Mouse (Mus musculus): ENCODE results near the gene Mecom.

DNA sequence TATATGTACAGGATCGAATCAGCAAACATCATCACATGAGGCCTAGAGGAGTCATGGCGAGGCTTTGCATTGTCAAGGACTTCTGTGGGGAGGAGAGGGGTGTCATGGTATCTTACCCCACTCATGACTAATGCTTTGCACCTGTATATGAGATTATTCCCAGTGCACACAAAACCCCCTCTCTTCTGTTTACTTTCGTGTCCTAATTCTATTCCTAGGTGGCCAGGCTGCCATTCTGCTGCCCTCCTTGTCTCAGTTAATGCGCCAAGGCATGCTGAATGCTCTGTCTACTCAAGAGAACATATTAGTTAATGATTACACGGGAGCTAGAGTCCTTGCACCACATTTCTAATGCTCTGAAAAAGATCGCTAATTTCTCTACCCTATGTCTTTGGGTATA lies 412.0 kb downstream of the Mecom start:
- no peak for TF ChIP-seq POLR2A (IDR thresholded peaks at IDR 0.05; ENCODE audit: borderline replicate concordance, low read depth, low read length)
- no peak for TF ChIP-seq CTCF (IDR thresholded peaks at IDR 0.05; ENCODE audit: low read depth, low read length)
